Mouse (Mus musculus) liver, embryonic 13.5 days (tissue): ENCODE data around the gene Il4. TPM values are rescaled to one million over a fixed set of nuclear protein-coding genes. Genes with fewer than 3 reads are reported as not detected.

Experiments used
- ATAC-seq: fragments of 200-750 bp; cut with Nextera tagmentation; 2 replicates; pipeline ENCODE4 v1.8.0; 2017; ENCODE audit warnings: low read depth, mild to moderate bottlenecking, moderate number of reproducible peaks, moderate library complexity
- DNase-seq: peaks from one replicate; pipeline ENCODE4 v3.0.0; 2022
- H3K27ac ChIP-seq: fragments of 300-500 bp; sonication (generic); 2 replicates; pipeline ENCODE4 v1.5.1; 2015; ENCODE audit warnings: moderate library complexity, mild to moderate bottlenecking, inconsistent platforms
- H3K27me3 ChIP-seq: fragments of 300-500 bp; sonication (generic); 2 replicates; pipeline ENCODE4 v1.6.1; 2015; ENCODE audit warnings: mild to moderate bottlenecking, inconsistent platforms
- H3K36me3 ChIP-seq: fragments of 300-500 bp; sonication (generic); 2 replicates; pipeline ENCODE4 v1.6.1; 2015; ENCODE audit warnings: mild to moderate bottlenecking, inconsistent platforms
- H3K4me1 ChIP-seq: fragments of 300-500 bp; sonication (generic); replicated peaks from 2 replicates; pipeline ENCODE4 v1.6.1; 2015; ENCODE audit warnings: inconsistent platforms
- H3K4me2 ChIP-seq: fragments of 300-500 bp; sonication (generic); 2 replicates; pipeline ENCODE4 v1.6.1; 2015; ENCODE audit warnings: inconsistent platforms, mild to moderate bottlenecking, moderate library complexity
- H3K4me3 ChIP-seq: fragments of 300-500 bp; sonication (generic); replicated peaks from 2 replicates; pipeline ENCODE4 v1.5.1; 2015; ENCODE audit warnings: mild to moderate bottlenecking, inconsistent platforms
- H3K9ac ChIP-seq: fragments of 300-500 bp; sonication (generic); 2 replicates; pipeline ENCODE4 v1.6.1; 2015; ENCODE audit warnings: mild to moderate bottlenecking, inconsistent platforms
- H3K9me3 ChIP-seq: fragments of 300-500 bp; sonication (generic); replicated peaks from 2 replicates; pipeline ENCODE4 v1.6.1; 2016; ENCODE audit warnings: inconsistent platforms
- WGBS: fragments of 180-500 bp; shearing (Covaris S2); methylation state at CpG from one replicate; pipeline ENCODE4 v1.1.7; 2015; ENCODE audit not compliant: insufficient replicate concordance; 5-methylcytosine and 5-hydroxymethylcytosine counted together
- polyA plus RNA-seq: library from polyadenylated mRNA; unstranded; fragments of >200 nt; fragmentation: Nextera tagmentation; extraction: Ambion mirVana; gene quantifications from 2 replicates; pipeline ENCODE4 v1.2.1, GENCODE M21; 2015

Il4 gene
- polyA plus RNA-seq, 1 experiment from 2014 or later, result 0.60 TPM

GRCm38 (mm10) chr11:53637803-53638260, 19.4 kb upstream of the Il4 start:
- H3K4me2 ChIP-seq, result no peak overlapping the region
- no peaks in the 10 kb centered on the region for H3K36me3 ChIP-seq
- DNase-seq, result no peak
- no peak overlapping the region for H3K9ac ChIP-seq
- H3K27ac ChIP-seq, result no peak overlapping the region
- no peaks in the 10 kb centered on the region for H3K9me3 ChIP-seq
- no peak for ATAC-seq
- WGBS, result 68% methylated on average over 10 of the region's 10 CpGs
- H3K27me3 ChIP-seq, result peaks cover 27% of the 10 kb centered on the region
- H3K4me3 ChIP-seq, result no peak overlapping the region
- peaks cover 32% of the 10 kb centered on the region for H3K4me1 ChIP-seq

GRCm38 (mm10) chr11:53637046-53637802, 18.8 kb upstream of the Il4 start:
- 29% methylated on average over 21 of the region's 21 CpGs for WGBS
- no peak for DNase-seq
- no peak overlapping the region for H3K27ac ChIP-seq
- no peaks in the 10 kb centered on the region for H3K36me3 ChIP-seq
- H3K9ac ChIP-seq, result no peak overlapping the region
- peaks cover 30% of the 10 kb centered on the region for H3K4me1 ChIP-seq
- no peak for ATAC-seq
- H3K27me3 ChIP-seq, result peaks cover 27% of the 10 kb centered on the region
- H3K4me3 ChIP-seq, result no peak overlapping the region
- H3K4me2 ChIP-seq, result 0 out of 2 replicates have a peak overlapping the region, but pooled peaks have one; percentile 19
- no peaks in the 10 kb centered on the region for H3K9me3 ChIP-seq

- ATAC-seq, result no peak
These were observed 17.7 kb upstream of the Il4 start for GRCm38 (mm10) chr11:53636183-53636646.

GRCm38 (mm10) chr11:53635590-53636182, 17.2 kb upstream of the Il4 start:
- H3K4me3 ChIP-seq, result peak overlapping the region; percentile 48
- ATAC-seq, result no peak
- no peak for DNase-seq
- H3K27me3 ChIP-seq, result peaks cover 27% of the 10 kb centered on the region
- H3K9me3 ChIP-seq, result no peaks in the 10 kb centered on the region
- no peaks in the 10 kb centered on the region for H3K36me3 ChIP-seq
- no peak overlapping the region for H3K27ac ChIP-seq
- H3K4me2 ChIP-seq, result peak overlapping the region; percentile 71
- peak overlapping the region; percentile 17; the same call in 1 of the 2 replicates for H3K9ac ChIP-seq
- peaks cover 30% of the 10 kb centered on the region for H3K4me1 ChIP-seq
- WGBS, result 26% methylated on average over 9 of the region's 9 CpGs

More at GRCm38 (mm10) chr11:53636183-53636646, 17.7 kb upstream of the Il4 start:
- Histone ChIP-seq H3K4me2 (peak overlapping the region; percentile 71), H3K9ac (peak overlapping the region; percentile 17; the same call in 1 of the 2 replicates), H3K9me3 (no peaks in the 10 kb centered on the region), H3K36me3 (no peaks in the 10 kb centered on the region), H3K4me3 (peak overlapping the region; percentile 48), H3K4me1 (peaks cover 30% of the 10 kb centered on the region), H3K27ac (no peak overlapping the region), H3K27me3 (peaks cover 27% of the 10 kb centered on the region)
- DNase-seq, result no peak
- 2% methylated on average over 40 of the region's 40 CpGs for WGBS

- ATAC-seq (no peak), DNase-seq (no peak)
- Histone ChIP-seq H3K4me2 (no peak within 1 kb of the TSS), H3K4me3 (no peak within 1 kb of the TSS), H3K27me3 (peaks cover 27% of the 10 kb centered on the region), H3K9me3 (no peaks in the 10 kb centered on the region), H3K36me3 (no peaks in the 10 kb centered on the region), H3K4me1 (peaks cover 30% of the 10 kb centered on the region), H3K27ac (no peak within 1 kb of the TSS), H3K9ac (no peak within 1 kb of the TSS)
- WGBS, result 70% methylated on average over 8 of the region's 8 CpGs
These were observed 16.1 kb upstream of the Il4 start, which contains the start of gene Il13 for GRCm38 (mm10) chr11:53634556-53634955. Gene Il13, minus strand, starts transcription at chr11:53634702.

- no peak overlapping the region for H3K4me3 ChIP-seq
- no peak overlapping the region for H3K27ac ChIP-seq
- H3K4me2 ChIP-seq, result no peak overlapping the region
- no peak overlapping the region for H3K9ac ChIP-seq
- no peak for ATAC-seq
- peaks cover 30% of the 10 kb centered on the region for H3K4me1 ChIP-seq
- no peaks in the 10 kb centered on the region for H3K36me3 ChIP-seq
- peaks cover 27% of the 10 kb centered on the region for H3K27me3 ChIP-seq
- DNase-seq, result no peak
- WGBS, result 70% methylated on average over 7 of the region's 7 CpGs
- H3K9me3 ChIP-seq, result no peaks in the 10 kb centered on the region
These were observed 15.2 kb upstream of the Il4 start for GRCm38 (mm10) chr11:53633644-53634043.

GRCm38 (mm10) chr11:53632122-53632733, 13.8 kb upstream of the Il4 start:
- 71% methylated on average over 14 of the region's 14 CpGs for WGBS
- no peak overlapping the region for H3K9ac ChIP-seq
- no peak overlapping the region for H3K27ac ChIP-seq
- ATAC-seq, result no peak
- H3K9me3 ChIP-seq, result no peaks in the 10 kb centered on the region
- no peak overlapping the region for H3K4me3 ChIP-seq
- no peak for DNase-seq
- H3K27me3 ChIP-seq, result peaks cover 21% of the 10 kb centered on the region
- no peak overlapping the region for H3K4me2 ChIP-seq
- no peaks in the 10 kb centered on the region for H3K36me3 ChIP-seq
- peaks cover 33% of the 10 kb centered on the region for H3K4me1 ChIP-seq

- Histone ChIP-seq H3K9me3 (no peaks in the 10 kb centered on the region), H3K27me3 (no peaks in the 10 kb centered on the region), H3K27ac (peak overlapping the region; percentile 37), H3K4me2 (no peak overlapping the region), H3K4me3 (no peak overlapping the region), H3K36me3 (no peaks in the 10 kb centered on the region), H3K9ac (no peak overlapping the region), H3K4me1 (peaks cover 35% of the 10 kb centered on the region)
- ATAC-seq (peak; percentile 74), DNase-seq (peak; percentile 69)
- WGBS, result 16% methylated on average over 1 of the region's 1 CpGs
These were observed 9.4 kb upstream of the Il4 start for GRCm38 (mm10) chr11:53627859-53628258.

GRCm38 (mm10) chr11:53626802-53627373, 8.4 kb upstream of the Il4 start:
- ATAC-seq (peak; percentile 61), DNase-seq (peak; percentile 41)
- Histone ChIP-seq H3K27me3 (no peaks in the 10 kb centered on the region), H3K36me3 (no peaks in the 10 kb centered on the region), H3K4me3 (no peak overlapping the region), H3K4me2 (peak overlapping the region; percentile 42; the same call in 1 of the 2 replicates), H3K4me1 (peaks cover 41% of the 10 kb centered on the region), H3K9ac (0 out of 2 replicates have a peak overlapping the region, but pooled peaks have one; percentile 7), H3K9me3 (no peaks in the 10 kb centered on the region), H3K27ac (peak overlapping the region; percentile 56; the same call in 1 of the 2 replicates)
- WGBS, result 33% methylated on average over 17 of the region's 17 CpGs

- Histone ChIP-seq H3K27ac (no peak overlapping the region), H3K4me3 (no peak overlapping the region), H3K9ac (no peak overlapping the region), H3K4me2 (no peak overlapping the region), H3K36me3 (no peaks in the 10 kb centered on the region), H3K27me3 (no peaks in the 10 kb centered on the region), H3K9me3 (no peaks in the 10 kb centered on the region), H3K4me1 (peaks cover 63% of the 10 kb centered on the region)
- 89% methylated on average over 2 of the region's 2 CpGs for WGBS
- ATAC-seq (no peak), DNase-seq (no peak)
These were observed 5.7 kb upstream of the Il4 start for GRCm38 (mm10) chr11:53624124-53624523.

GRCm38 (mm10) chr11:53623573-53623972, 5.1 kb upstream of the Il4 start:
- Histone ChIP-seq H3K27me3 (no peaks in the 10 kb centered on the region), H3K9ac (no peak overlapping the region), H3K27ac (no peak overlapping the region), H3K4me1 (peaks cover 68% of the 10 kb centered on the region), H3K4me3 (no peak overlapping the region), H3K36me3 (no peaks in the 10 kb centered on the region), H3K9me3 (no peaks in the 10 kb centered on the region), H3K4me2 (no peak overlapping the region)
- ATAC-seq, result no peak
- no peak for DNase-seq
- WGBS, result 62% methylated on average over 9 of the region's 9 CpGs
